Mouse (Mus musculus): ENCODE measurements at regions not wholly inside any gene's neighbourhood (a gene's known extent, or its start where the extent isn't known, plus 50 kb on each side); places are given as distances from the start of the nearest gene placed in this dataset.

DNA sequence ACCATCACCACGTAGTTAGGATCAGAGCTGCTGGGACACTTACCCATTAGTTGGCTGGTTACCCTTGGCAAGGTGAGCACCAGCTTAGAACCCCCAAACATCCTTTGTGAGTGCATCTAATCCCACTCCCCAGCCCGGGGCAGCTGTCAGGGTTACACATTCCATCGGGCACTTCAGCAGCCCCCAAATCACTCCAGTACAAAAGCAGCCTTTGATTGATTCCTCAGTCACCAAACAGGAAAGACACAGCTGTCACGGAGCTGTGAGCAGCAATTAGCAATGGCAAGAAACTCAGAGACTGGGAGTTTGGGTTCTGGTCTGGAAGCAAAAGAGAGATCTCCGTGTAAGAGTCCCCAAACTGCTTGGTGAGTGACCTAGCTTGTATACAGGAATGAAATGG lies 245.1 kb upstream of the Sall1 start:
- no peak for TF ChIP-seq CTCF (IDR thresholded peaks at IDR 0.05; ENCODE audit: extremely low read depth, insufficient read length, insufficient replicate concordance, low read depth, low read length)
- TF ChIP-seq POLR2A (IDR thresholded peaks at IDR 0.05; ENCODE audit: low read depth, low read length), result no peak

Data from small intestine, adult 2 months (tissue).